Mouse (Mus musculus): ENCODE measurements around the gene Leng8. TPM values are rescaled to one million over a fixed set of nuclear protein-coding genes. Genes with fewer than 3 reads are reported as not detected.

The Leng8 gene
- polyA plus RNA-seq, 1 experiment: 507 TPM

GRCm38 (mm10) chr7:4142796-4143445, 6.1 kb downstream of the Leng8 start:
- no peak for DNase-seq (ENCODE audit: low read depth)
- TF ChIP-seq POLR2A (IDR thresholded peaks at IDR 0.05; ENCODE audit: borderline replicate concordance, extremely low read depth, insufficient read depth, insufficient read length, poor library complexity, severe bottlenecking): no peak
- TF ChIP-seq CTCF (IDR thresholded peaks at IDR 0.05; ENCODE audit: borderline replicate concordance, extremely low read depth, insufficient read depth, insufficient read length): no peak

GRCm38 (mm10) chr7:4143506-4143905, 6.7 kb downstream of the Leng8 start:
- DNase-seq (ENCODE audit: low read depth): no peak
- TF ChIP-seq CTCF (IDR thresholded peaks at IDR 0.05; ENCODE audit: borderline replicate concordance, extremely low read depth, insufficient read depth, insufficient read length) (no peak), POLR2A (IDR thresholded peaks at IDR 0.05; ENCODE audit: borderline replicate concordance, extremely low read depth, insufficient read depth, insufficient read length, poor library complexity, severe bottlenecking) (no peak)

- TF ChIP-seq CTCF (IDR thresholded peaks at IDR 0.05; ENCODE audit: borderline replicate concordance, extremely low read depth, insufficient read depth, insufficient read length) (no peak), POLR2A (IDR thresholded peaks at IDR 0.05; ENCODE audit: borderline replicate concordance, extremely low read depth, insufficient read depth, insufficient read length, poor library complexity, severe bottlenecking) (no peak)
- no peak for DNase-seq (ENCODE audit: low read depth)
Measured at GRCm38 (mm10) chr7:4144046-4144445, 7.2 kb downstream of the Leng8 start.

GRCm38 (mm10) chr7:4144766-4145551, 8.1 kb downstream of the Leng8 start:
- DNase-seq (ENCODE audit: low read depth): no peak
- TF ChIP-seq POLR2A (IDR thresholded peaks at IDR 0.05; ENCODE audit: borderline replicate concordance, extremely low read depth, insufficient read depth, insufficient read length, poor library complexity, severe bottlenecking) (no peak), CTCF (IDR thresholded peaks at IDR 0.05; ENCODE audit: borderline replicate concordance, extremely low read depth, insufficient read depth, insufficient read length) (no peak)

GRCm38 (mm10) chr7:4145552-4146190, 8.8 kb downstream of the Leng8 start:
- peak; percentile 51 for DNase-seq (ENCODE audit: low read depth)
- TF ChIP-seq CTCF (IDR thresholded peaks at IDR 0.05; ENCODE audit: borderline replicate concordance, extremely low read depth, insufficient read depth, insufficient read length) (peak; percentile 74; the same call in 1 of the 2 replicates), POLR2A (IDR thresholded peaks at IDR 0.05; ENCODE audit: borderline replicate concordance, extremely low read depth, insufficient read depth, insufficient read length, poor library complexity, severe bottlenecking) (no peak)

GRCm38 (mm10) chr7:4146241-4147180, 9.7 kb downstream of the Leng8 start:
- TF ChIP-seq CTCF (IDR thresholded peaks at IDR 0.05; ENCODE audit: borderline replicate concordance, extremely low read depth, insufficient read depth, insufficient read length): no peak
- no peak for TF ChIP-seq POLR2A (IDR thresholded peaks at IDR 0.05; ENCODE audit: borderline replicate concordance, extremely low read depth, insufficient read depth, insufficient read length, poor library complexity, severe bottlenecking)
- DNase-seq (ENCODE audit: low read depth): no peak

- no peak for DNase-seq (ENCODE audit: low read depth)
- TF ChIP-seq CTCF (IDR thresholded peaks at IDR 0.05; ENCODE audit: borderline replicate concordance, extremely low read depth, insufficient read depth, insufficient read length): no peak
Measured at GRCm38 (mm10) chr7:4147371-4147770, 10.5 kb downstream of the Leng8 start.

- no peak for DNase-seq (ENCODE audit: low read depth)
- no peak for TF ChIP-seq POLR2A (IDR thresholded peaks at IDR 0.05; ENCODE audit: borderline replicate concordance, extremely low read depth, insufficient read depth, insufficient read length, poor library complexity, severe bottlenecking)
- TF ChIP-seq CTCF (IDR thresholded peaks at IDR 0.05; ENCODE audit: borderline replicate concordance, extremely low read depth, insufficient read depth, insufficient read length): no peak
Measured at GRCm38 (mm10) chr7:4147836-4148235, 11.0 kb downstream of the Leng8 start.

- TF ChIP-seq POLR2A (IDR thresholded peaks at IDR 0.05; ENCODE audit: borderline replicate concordance, extremely low read depth, insufficient read depth, insufficient read length, poor library complexity, severe bottlenecking) (peak; percentile 26; the same call in 1 of the 2 replicates), CTCF (IDR thresholded peaks at IDR 0.05; ENCODE audit: borderline replicate concordance, extremely low read depth, insufficient read depth, insufficient read length) (no peak)
- DNase-seq (ENCODE audit: low read depth): no peak
Measured at GRCm38 (mm10) chr7:4148341-4149208, 11.7 kb downstream of the Leng8 start.
